Mouse (Mus musculus) hindbrain, embryonic 16.5 days (tissue): ENCODE results near the gene Emilin2. TPM values are rescaled to one million over a fixed set of nuclear protein-coding genes. Genes with fewer than 3 reads are reported as not detected.

ENCODE experiments used
- ATAC-seq: fragments of 200-750 bp; cut with Nextera tagmentation; 2 replicates; pipeline ENCODE4 v1.8.0; 2017; ENCODE audit warnings: moderate TSS enrichment, moderate library complexity
- H3K27ac ChIP-seq: fragments of 300-500 bp; sonication (generic); 2 replicates; pipeline ENCODE4 v1.5.1; 2014; ENCODE audit warnings: low read depth, mild to moderate bottlenecking, control low read depth, low read length, moderate library complexity
- H3K27me3 ChIP-seq: fragments of 300-500 bp; sonication (generic); replicated peaks from 2 replicates; pipeline ENCODE4 v1.6.1; 2014; ENCODE audit warnings: low read length; ENCODE audit not compliant: control insufficient read depth, insufficient read depth
- H3K36me3 ChIP-seq: fragments of 300-500 bp; sonication (generic); 2 replicates; pipeline ENCODE4 v1.6.1; 2014; ENCODE audit warnings: mild to moderate bottlenecking, low read length, moderate library complexity, mixed read lengths; ENCODE audit not compliant: control insufficient read depth, insufficient read depth
- H3K4me1 ChIP-seq: fragments of 300-500 bp; sonication (generic); 2 replicates; pipeline ENCODE4 v1.6.1; 2014; ENCODE audit warnings: low read depth, low read length; ENCODE audit not compliant: control insufficient read depth, insufficient read depth
- H3K4me2 ChIP-seq: fragments of 300-500 bp; sonication (generic); 2 replicates; pipeline ENCODE4 v1.6.1; 2014; ENCODE audit warnings: mild to moderate bottlenecking, low read length, control low read depth, moderate library complexity
- H3K4me3 ChIP-seq: fragments of 300-500 bp; sonication (generic); 2 replicates; pipeline ENCODE4 v1.5.1; 2014; ENCODE audit warnings: mild to moderate bottlenecking, low read length, control low read depth, moderate library complexity
- H3K9ac ChIP-seq: fragments of 300-500 bp; sonication (generic); 2 replicates; pipeline ENCODE4 v1.6.1; 2014; ENCODE audit warnings: low read depth, mild to moderate bottlenecking, control low read depth, low read length, moderate library complexity
- H3K9me3 ChIP-seq: fragments of 300-500 bp; sonication (generic); 2 replicates; pipeline ENCODE4 v1.6.1; 2014; ENCODE audit warnings: mild to moderate bottlenecking, low read length, moderate library complexity; ENCODE audit not compliant: control insufficient read depth
- WGBS: fragments of 180-500 bp; shearing (Covaris S2); extraction: QIAGEN DNeasy Blood & Tissue Kit; methylation state at CpG from one replicate; pipeline ENCODE4 v1.1.7; 2014; 5-methylcytosine and 5-hydroxymethylcytosine counted together
- polyA plus RNA-seq: library from polyadenylated mRNA; unstranded; fragments of >200 nt; fragmentation: Nextera tagmentation; extraction: Ambion mirVana; gene quantifications from 2 replicates; pipeline ENCODE4 v1.2.1, GENCODE M21; 2015

Gene Emilin2
- polyA plus RNA-seq, 1 experiment from 2014 or later = 2.2 TPM

DNA sequence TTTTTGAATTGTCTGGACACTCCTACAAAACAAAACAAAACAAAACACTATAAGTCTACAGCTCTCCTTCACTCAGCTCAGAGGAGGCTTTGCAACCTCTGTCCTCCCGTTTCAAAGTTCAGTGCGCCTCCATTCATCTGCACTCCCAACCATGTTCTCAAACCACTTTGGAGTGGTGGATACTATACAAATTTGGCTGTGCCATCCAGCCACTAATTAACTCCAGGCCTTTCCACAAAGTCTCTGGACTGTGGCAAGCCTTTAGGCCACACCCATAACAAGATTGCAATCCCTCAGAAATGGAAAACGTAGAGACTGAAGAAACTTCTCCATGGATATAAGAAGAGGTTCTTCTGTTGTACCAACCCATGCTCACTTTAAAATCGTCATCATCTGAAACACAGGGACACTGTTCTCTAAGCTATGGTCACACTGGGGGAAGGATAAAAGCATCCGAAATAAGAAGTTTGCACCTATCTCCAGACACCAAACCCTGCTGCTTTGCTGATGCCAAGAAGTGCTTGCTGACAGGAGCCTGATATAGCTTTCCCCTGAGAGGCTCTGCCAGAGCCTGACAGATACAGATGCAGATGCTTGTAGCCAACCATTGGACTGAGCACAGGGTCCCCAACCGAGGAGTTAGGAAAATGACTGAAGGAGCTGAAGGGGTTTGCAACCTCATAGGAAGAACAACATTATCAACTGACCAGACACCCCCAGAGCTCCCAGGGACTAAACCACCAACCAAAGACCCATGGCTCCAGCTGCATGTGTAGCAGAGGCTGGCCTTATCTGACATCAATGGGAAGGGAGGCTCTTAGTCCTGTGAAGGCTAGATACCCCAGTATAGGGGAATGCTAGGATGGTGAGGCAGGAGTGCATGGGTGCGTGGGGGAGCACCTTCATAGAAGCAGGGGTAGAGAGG, 21.0 kb downstream of the Emilin2 start:
- Histone ChIP-seq H3K27ac (no peak overlapping the region), H3K4me1 (no peaks in the 10 kb centered on the region), H3K36me3 (no peaks in the 10 kb centered on the region), H3K9ac (no peak overlapping the region), H3K4me2 (no peak overlapping the region), H3K9me3 (no peaks in the 10 kb centered on the region), H3K27me3 (no peaks in the 10 kb centered on the region), H3K4me3 (no peak overlapping the region)
- ATAC-seq = no peak
- WGBS = 81% methylated on average over 7 of the region's 7 CpGs

DNA sequence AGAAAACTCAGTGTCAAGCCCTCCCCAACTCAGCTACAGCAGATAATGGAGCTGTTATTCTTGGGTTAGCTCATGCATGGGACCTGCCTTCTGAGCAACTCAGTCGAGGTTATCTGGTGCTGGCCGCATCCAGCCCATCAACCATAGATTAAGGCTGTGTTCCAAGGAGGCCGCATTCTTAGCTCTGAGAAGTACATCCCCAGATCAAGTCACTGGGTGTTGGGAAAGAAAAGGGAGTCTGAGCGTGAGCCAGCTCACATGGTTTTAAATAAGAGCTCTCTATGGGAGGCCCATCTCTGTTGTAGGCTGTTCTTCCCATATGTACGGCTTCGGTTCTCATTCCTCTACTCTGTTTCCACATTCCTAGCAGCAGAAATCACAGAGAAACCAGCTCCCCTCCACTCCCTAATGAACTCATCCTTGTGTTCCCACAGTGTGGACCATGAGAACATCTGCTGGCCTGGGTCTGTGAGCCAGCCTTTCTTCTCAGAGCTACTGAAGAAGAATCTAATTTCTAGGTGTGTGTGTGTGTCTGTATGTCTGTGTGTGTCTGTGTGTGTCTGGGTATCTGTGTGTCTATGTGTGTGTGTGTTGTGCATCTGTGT, 22.1 kb downstream of the Emilin2 start:
- Histone ChIP-seq H3K4me1 (no peaks in the 10 kb centered on the region), H3K36me3 (no peaks in the 10 kb centered on the region), H3K9ac (no peak overlapping the region), H3K4me3 (no peak overlapping the region), H3K9me3 (no peaks in the 10 kb centered on the region), H3K4me2 (no peak overlapping the region), H3K27me3 (no peaks in the 10 kb centered on the region), H3K27ac (no peak overlapping the region)
- ATAC-seq = no peak
- WGBS = 67% methylated on average over 6 of the region's 6 CpGs

DNA sequence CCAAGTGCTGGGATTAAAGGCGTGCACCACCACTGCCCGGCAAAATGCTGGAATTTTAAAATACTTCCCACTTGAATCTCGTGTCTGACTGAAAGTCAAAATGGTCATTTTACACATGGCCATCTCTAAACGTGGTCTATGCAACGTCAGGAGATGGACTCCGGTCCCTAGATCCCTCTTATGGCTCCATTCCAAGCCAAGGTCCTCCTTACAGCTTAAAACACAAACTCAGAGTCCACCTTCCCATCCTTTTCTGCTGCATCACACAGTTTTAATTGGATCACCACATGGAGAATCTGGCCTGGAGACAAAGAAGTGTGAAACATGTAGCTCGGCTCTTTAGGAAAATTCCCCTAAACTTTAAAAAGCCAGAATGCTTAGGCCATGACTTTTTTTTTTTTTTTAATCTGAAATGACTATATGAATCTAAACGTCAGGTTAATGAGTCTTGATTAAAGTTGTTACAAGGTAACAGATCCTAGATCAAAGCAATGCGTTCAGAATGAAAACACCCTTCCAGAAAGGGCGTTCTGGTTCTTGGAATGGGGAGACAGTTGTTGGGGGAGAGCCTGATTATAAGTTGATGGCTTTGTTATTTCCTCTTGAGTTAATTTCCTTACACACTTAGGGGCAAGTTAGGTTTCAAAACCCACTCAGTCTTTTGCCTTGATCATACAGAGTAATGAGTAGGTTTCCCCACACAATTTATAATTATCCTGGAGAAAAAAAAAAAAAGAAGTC, 22.8 kb downstream of the Emilin2 start:
- no peak overlapping the region for H3K27ac ChIP-seq
- H3K9me3 ChIP-seq = no peaks in the 10 kb centered on the region
- no peaks in the 10 kb centered on the region for H3K36me3 ChIP-seq
- H3K9ac ChIP-seq = no peak overlapping the region
- no peak for ATAC-seq
- no peaks in the 10 kb centered on the region for H3K4me1 ChIP-seq
- WGBS = 88% methylated on average over 10 of the region's 10 CpGs
- H3K27me3 ChIP-seq = no peaks in the 10 kb centered on the region
- no peak overlapping the region for H3K4me3 ChIP-seq
- no peak overlapping the region for H3K4me2 ChIP-seq

DNA sequence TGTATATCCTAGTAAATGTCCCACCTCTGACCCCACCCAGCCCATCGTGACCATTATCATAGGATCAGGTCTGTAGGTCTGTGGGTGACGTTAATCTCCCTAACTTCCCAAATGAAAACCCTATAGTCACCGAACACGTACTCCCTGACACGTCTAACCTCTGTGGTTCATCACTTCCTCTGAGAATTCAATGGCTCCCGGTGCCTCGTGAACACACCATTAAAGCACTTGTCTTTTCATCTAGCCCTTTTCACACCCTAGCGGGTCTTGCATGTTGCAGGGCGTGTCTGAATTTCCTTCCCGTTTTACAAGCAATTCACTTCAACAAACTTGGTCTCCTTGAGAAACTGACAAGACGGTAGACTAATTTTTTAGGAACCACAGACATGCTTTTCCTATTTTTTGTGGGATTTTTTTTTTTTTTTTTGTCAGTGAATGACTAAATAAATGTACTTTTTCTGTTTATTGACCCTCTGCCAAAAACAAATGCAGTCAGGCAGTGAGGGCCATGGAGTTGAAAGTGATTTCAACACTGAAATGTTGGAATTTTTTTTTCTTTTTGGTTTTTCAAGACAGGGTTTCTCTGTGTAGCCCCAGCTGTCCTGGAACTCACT, 23.5 kb downstream of the Emilin2 start:
- H3K36me3 ChIP-seq = no peaks in the 10 kb centered on the region
- H3K9ac ChIP-seq = no peak overlapping the region
- no peaks in the 10 kb centered on the region for H3K9me3 ChIP-seq
- WGBS = 90% methylated on average over 11 of the region's 11 CpGs
- ATAC-seq = no peak
- H3K4me3 ChIP-seq = no peak overlapping the region
- H3K4me1 ChIP-seq = no peaks in the 10 kb centered on the region
- no peaks in the 10 kb centered on the region for H3K27me3 ChIP-seq
- no peak overlapping the region for H3K27ac ChIP-seq
- no peak overlapping the region for H3K4me2 ChIP-seq

DNA sequence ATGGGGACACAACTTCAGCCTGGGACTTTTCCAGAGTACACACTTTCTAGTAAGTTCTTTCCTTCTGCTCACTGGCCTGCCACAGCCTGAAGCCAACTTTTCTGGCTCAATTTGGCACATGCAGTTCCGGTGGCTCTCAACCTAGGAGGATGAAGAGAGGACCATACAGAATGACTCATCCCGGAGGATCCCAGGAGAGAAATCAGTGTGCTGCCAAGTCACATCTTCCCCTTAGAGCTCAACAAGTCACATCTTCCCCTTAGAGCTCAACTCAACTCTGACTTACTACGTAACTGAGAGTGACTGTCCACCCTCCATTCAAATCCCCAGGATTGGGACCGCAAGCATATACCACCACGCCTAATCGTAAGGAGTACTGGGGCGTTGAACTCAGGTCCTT, 24.2 kb downstream of the Emilin2 start:
- Histone ChIP-seq H3K4me1 (no peaks in the 10 kb centered on the region), H3K36me3 (no peaks in the 10 kb centered on the region), H3K4me2 (no peak overlapping the region), H3K4me3 (no peak overlapping the region), H3K27ac (no peak overlapping the region), H3K9ac (no peak overlapping the region), H3K9me3 (no peaks in the 10 kb centered on the region), H3K27me3 (no peaks in the 10 kb centered on the region)
- 90% methylated on average over 7 of the region's 7 CpGs for WGBS
- ATAC-seq = no peak

DNA sequence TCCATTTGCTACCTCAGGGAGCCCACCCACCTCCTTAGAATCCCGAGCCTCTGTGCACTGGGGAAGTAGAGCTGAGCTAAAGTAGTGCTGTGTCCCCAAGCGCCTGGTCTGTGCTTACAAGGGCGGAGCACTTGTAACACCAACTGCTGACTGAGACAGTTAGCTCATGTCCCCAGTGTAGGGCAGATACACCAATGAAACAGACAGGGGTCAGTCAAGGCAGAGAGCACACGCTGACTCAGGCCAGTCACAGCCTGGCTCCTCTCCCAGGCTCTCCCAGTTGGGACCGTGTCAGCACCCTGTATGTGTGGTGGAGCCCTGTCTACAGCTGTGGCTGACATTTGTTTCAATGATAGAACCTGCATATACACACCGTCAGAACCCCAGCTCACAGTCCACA, 25.8 kb downstream of the Emilin2 start:
- WGBS = 67% methylated on average over 6 of the region's 6 CpGs
- Histone ChIP-seq H3K36me3 (no peaks in the 10 kb centered on the region), H3K4me1 (no peaks in the 10 kb centered on the region), H3K27ac (no peak overlapping the region), H3K4me3 (no peak overlapping the region), H3K9me3 (no peaks in the 10 kb centered on the region), H3K4me2 (no peak overlapping the region), H3K9ac (no peak overlapping the region), H3K27me3 (no peaks in the 10 kb centered on the region)
- ATAC-seq = no peak

DNA sequence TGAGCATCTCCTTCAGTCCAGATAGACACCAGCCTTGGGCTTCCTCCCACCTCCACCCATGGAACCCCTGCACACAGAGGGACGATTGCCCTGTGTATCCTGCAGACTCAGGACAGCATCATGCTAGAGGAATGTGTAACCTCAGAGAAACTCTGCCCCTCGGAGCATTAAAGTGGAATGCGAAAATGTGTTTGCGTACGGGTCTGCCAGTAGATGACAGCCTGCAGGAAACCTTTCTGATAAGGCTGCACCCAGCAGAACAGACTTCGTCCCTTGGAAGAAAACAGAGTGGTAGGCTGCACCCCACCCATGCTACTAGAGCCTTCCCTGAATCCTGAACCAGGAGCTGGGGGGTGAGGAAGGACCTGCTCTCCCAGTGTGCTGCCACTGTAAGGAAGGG, 26.9 kb downstream of the Emilin2 start:
- no peaks in the 10 kb centered on the region for H3K4me1 ChIP-seq
- 88% methylated on average over 6 of the region's 6 CpGs for WGBS
- no peaks in the 10 kb centered on the region for H3K27me3 ChIP-seq
- H3K9ac ChIP-seq = no peak overlapping the region
- no peak overlapping the region for H3K4me3 ChIP-seq
- no peaks in the 10 kb centered on the region for H3K9me3 ChIP-seq
- no peak for ATAC-seq
- H3K36me3 ChIP-seq = no peaks in the 10 kb centered on the region
- H3K27ac ChIP-seq = no peak overlapping the region
- H3K4me2 ChIP-seq = no peak overlapping the region

DNA sequence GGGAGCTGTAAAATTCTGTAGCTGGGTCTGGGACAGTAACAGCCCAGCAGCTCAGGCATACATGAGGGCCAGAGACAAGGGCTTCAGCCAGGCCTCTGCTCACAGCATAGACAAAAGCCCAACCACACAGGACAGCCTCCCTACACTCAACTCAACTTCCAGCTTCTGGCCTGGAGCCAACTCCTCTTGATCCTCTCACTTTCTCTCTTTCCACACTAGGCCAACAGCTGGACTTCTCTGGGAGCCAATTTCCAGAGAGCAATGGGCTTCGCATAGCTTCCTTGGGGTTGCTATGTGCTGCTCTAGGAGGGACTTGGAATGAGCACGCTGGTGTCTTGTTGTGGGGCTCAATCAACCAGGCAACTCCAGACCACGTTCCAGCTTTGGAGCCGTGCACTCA, 28.5 kb downstream of the Emilin2 start:
- H3K4me1 ChIP-seq = no peaks in the 10 kb centered on the region
- no peaks in the 10 kb centered on the region for H3K36me3 ChIP-seq
- no peak overlapping the region for H3K4me3 ChIP-seq
- H3K9me3 ChIP-seq = no peaks in the 10 kb centered on the region
- peak; percentile 45; the same call in 1 of the 2 replicates for ATAC-seq
- H3K27me3 ChIP-seq = no peaks in the 10 kb centered on the region
- no peak overlapping the region for H3K27ac ChIP-seq
- H3K4me2 ChIP-seq = no peak overlapping the region
- 70% methylated on average over 4 of the region's 4 CpGs for WGBS
- H3K9ac ChIP-seq = no peak overlapping the region

DNA sequence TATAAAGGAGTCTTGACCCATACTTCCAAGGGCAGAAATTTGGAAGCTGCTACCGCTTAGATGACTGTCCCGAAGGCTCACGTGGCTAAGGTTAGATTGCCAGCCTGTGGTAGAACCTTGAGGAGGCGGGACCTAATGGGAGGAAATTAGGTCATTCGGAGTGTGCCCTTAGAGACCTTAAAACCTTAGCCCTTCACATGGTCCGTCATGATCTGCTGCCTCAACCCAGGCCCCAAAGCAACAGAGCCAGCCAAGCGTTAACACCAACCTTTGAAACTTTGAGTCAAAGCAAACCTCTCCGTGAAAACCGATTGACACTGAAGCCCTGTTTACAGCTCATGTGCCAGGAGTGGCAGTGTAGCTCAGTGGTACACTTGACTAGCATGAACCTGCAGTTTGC, 29.1 kb downstream of the Emilin2 start:
- Histone ChIP-seq H3K9ac (no peak overlapping the region), H3K27me3 (no peaks in the 10 kb centered on the region), H3K4me1 (no peaks in the 10 kb centered on the region), H3K4me3 (no peak overlapping the region), H3K36me3 (no peaks in the 10 kb centered on the region), H3K4me2 (no peak overlapping the region), H3K27ac (no peak overlapping the region), H3K9me3 (no peaks in the 10 kb centered on the region)
- ATAC-seq = no peak
- 89% methylated on average over 9 of the region's 9 CpGs for WGBS
